Mouse (Mus musculus) heart, postnatal 14 days (tissue): ENCODE measurements at regions not wholly inside any gene's neighbourhood (a gene's known extent, or its start where the extent isn't known, plus 50 kb on each side); places are given as distances from the start of the nearest gene placed in this dataset.

ENCODE experiments used
- DNase-seq, 2 experiments: peaks; one replicate each; pipeline ENCODE4 v3.0.0; 2021 to 2022
- intact Hi-C: fragments of 180-260 bp; cut with DNase I; formaldehyde crosslinking; loops from one replicate; pipeline ENCODE4 v1.15.1; 2025

DNA sequence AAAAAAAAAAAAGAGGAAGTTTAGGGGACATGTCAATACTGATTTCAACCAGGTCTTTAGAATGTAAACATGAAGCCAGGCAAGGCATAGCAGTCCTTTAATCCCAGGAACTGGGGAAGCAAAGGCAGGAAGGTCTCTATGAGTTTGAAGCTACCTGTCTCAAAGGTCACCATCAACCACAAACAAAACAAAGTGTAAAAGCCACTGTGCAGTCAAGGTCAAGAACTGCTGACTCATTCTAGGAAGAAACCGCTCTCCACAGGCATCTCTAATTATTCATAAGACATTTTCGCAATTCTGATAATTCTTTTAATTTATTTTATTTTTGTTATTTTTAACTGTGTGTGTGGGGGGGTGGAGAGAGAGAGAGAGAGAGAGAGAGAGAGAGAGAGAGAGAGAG is 364.0 kb downstream of the Cntnap4 start:
- intact Hi-C loops = no loop called here
- DNase-seq = no peak

DNA sequence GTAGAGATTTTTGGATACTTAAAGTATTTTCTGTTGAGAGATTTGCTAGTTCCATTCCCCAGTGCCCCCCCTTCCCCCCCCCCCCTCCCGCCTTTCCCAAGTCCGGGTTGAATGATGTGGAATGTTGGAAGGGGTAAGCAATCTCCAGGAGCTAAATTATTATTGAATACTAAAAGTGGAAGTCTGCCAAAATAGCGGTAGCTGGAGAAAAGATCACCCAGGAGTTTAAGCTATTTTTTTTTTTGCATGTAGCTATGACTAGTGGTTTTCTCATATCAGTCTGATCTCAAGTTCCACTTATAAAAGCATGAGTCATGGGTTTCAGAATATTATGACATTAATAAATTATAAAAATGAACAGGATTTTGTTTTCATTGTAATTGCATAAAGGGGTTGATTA is 365.6 kb downstream of the Cntnap4 start:
- DNase-seq = no peak
- intact Hi-C loops = no loop called here

- intact Hi-C loops = no loop called here
- peak; percentile 9 to 23 for DNase-seq
Observed at GRCm38 (mm10) chr8:112935897-112936719, 366.3 kb downstream of the Cntnap4 start.

- peak; percentile 50 to 68 for DNase-seq
- intact Hi-C loops = no loop called here
Observed at GRCm38 (mm10) chr8:112972418-112972817, 402.6 kb downstream of the Cntnap4 start.

DNA sequence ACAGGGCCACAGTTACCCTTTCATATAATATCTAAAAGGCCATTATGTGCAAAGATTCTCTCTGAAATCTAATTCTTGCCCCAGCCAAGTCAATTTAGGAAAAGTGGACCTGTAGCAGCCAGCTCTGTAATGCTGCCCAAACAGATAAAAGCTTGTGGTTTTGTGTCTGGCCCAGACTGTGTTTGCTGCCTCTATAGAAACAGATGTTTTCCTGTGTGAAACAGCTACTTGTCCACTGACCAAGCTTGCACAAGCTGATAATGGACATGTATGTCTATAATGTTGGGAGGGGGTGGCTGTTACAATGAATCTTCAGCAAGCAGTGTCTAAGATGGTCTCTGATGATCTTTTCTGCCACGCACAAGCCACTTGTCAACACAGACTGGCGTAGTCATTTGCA is 405.9 kb downstream of the Cntnap4 start:
- intact Hi-C loops = loop anchor here (5.0 kb wide), 1 partner anchor 928 kb away; no protein-coding TSS in a partner anchor
- no peak for DNase-seq

GRCm38 (mm10) chr8:112976312-112976711 is 406.5 kb downstream of the Cntnap4 start:
- no peak for DNase-seq
- intact Hi-C loops = loop anchor here (5.0 kb wide), 1 partner anchor 929 kb away; no protein-coding TSS in a partner anchor

DNA sequence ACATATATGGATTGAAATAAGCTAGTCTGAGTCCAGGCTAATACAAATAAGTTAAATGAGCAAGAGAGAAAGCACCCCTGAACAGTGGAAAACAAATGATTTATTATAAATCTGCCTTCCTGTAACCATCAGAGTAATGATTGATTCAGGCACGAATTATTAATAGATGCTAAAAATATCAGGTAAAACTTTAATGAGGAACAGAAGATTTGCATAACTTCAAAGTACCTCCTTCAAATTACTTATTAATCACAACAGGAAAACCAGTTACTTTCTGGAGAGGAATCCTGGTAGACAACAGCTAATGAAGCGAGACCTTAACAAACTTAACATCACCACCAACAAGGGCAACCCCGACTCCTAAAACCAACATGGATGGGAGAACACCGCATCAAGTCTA is 423.9 kb downstream of the Cntnap4 start:
- intact Hi-C loops = no loop called here
- DNase-seq = no peak

GRCm38 (mm10) chr8:113007356-113007755 is 437.5 kb downstream of the Cntnap4 start:
- peak in 1 of 2 experiments; percentile 1 for DNase-seq
- intact Hi-C loops = no loop called here

DNA sequence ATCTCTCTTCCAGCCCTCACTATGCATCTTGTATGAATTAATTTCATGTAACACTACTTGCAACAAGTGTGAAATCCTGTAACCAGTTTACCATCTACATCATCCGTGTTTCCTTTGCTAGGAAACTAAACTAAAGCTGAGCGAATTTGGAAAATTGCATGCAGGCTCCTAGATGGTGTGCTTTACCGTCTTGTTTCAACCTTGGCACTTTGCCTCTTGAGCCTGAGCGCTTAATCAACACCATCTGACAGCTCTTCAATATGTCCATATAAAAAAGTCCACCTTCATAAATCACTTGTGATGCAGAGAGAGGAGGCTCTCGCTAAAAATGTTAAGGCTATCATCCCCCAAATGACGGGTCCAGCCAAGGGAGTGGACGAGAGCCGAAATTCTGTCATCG is 459.0 kb downstream of the Cntnap4 start:
- intact Hi-C loops = no loop called here
- no peak for DNase-seq

DNA sequence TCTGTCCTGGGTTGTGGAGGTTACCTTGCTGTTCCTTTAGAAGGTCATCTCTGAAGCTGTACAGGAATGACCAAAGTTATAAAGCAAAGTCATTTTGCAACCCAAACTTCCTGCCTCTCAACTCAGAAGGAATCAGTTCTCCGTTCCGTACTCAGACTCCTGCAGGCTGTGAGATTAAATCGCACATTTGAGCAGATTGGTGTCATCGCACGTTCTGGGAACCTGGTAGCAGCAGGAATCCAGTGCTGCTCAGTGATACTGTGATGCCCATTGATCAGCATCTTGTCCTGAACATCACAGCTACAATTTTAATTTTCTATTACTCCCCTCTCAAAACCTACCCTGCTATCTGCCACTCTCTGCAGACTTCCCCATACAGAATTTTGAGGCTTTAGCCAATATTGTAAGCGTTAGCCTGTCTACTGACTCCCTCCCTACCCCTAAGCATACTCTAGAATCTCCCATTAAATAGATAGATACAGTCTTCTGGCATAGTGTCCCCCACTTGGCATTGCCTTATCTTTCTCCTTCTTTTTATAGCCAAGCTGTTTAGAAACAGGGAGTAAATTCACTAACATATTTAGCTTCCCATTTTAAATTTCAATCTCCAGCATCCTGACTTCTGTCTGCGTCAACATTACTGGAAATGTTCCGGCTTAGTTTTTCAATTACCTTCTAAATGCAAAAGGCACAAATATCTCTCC is 482.1 kb downstream of the Cntnap4 start:
- intact Hi-C loops = no loop called here
- DNase-seq = no peak

DNA sequence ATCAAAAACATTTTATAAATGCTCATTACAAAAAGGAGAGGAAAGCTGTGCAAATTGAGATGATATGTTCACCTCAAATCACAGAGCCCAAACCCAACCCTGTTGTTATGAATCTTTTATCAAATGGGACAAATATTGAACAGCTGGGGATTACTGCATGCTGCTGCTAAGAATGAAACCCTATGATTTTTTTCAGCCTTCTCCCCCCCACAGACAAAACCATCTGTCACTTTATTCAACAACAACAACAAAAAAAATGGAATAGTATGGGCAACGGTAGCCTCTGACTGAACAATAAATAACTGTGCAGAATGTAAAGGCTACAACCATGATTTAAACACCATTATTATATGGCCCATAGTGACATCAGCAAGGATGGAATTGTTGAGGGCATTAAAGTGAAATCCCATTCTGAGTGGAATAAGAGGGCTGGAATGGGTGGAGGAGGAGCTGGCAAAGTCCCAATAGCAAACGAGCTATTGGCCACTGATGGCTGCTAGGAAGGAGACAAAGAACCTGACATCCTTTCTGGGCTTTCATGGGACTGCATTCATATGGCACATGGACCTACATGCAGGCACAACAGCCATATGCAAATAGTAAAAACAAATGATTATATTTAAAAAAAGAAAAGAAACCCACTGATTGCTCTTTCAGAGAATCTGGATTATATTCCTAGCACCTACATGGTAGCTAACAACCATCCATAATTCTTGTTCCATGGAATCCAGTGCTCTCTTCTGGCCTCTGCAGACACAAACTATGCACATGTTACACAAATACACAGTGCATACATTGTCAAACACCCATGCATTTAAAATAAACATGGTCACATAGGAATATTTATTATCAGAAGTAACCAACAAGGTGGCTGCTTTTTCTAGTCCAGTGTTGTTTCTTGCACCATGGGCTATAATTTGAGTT is 495.7 kb downstream of the Cntnap4 start:
- intact Hi-C loops = no loop called here
- DNase-seq = no peak

DNA sequence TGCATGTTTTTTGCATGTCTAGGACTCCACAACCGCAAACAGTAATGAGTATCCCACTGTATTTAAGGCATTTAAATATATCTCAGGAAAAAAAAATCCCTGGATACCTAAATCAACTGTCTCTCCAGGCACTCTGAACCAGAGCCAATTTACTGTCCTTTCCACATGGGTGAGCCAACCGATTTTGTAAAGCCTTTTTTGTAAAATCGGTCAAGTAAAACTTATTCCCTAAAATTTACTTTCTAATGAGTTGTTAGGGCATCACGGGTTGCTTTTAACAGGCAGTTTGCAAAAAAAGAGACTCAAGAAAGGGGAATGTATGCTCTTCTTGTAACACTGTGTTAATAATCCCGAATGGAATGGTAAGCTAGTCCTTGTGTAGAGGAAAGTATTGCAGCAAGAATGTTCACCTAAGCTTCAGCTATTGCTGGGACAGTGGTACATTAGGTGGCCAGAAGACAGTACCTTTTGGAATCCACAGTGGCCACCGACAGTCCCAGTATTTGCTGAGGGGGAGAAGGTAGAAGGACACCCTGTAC is 496.4 kb downstream of the Cntnap4 start:
- DNase-seq = no peak
- intact Hi-C loops = no loop called here

- intact Hi-C loops = no loop called here
- no peak for DNase-seq
Observed at GRCm38 (mm10) chr8:113083976-113084375, 514.1 kb downstream of the Cntnap4 start.

DNA sequence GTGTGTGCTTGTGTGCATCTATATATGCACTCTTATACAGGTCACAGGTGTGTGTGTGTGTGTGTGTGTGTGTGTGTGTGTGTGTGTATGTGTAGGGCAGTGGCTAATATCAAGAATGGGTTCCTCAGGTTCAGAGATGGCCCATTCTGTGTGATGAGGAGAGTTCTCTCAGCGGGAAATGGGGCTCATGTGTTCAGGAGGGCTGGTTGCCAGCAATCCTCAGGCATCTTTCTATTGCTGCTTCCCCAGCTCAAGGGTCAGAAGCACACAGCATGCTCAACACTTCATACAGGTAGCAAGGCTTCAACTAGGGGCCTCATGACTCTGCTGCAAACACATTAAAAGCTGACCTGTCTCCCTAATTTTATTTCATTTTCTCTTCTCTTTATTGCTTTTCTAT is 517.7 kb downstream of the Cntnap4 start:
- intact Hi-C loops = no loop called here
- DNase-seq = no peak

DNA sequence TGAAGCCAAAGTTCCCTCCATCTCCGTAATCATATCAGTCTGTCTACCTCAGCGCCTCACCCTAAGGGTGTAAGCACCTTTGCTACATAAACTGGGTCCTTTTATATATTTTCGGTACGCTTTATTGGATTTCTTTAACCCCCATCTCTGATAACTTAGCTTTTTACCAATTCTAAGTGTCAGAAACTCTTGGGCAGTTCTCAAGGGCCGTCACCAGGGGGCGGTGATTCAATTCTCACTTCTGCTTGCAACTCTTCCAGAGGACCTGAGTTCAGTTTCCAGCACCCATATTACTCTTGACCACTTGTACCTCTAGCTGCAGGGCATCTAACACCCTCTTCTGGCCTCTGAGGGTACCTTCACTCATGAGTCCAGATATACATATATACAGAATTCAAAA is 523.7 kb upstream of the Mon1b start:
- intact Hi-C loops = loop anchor here (5.0 kb wide), 1 partner anchor 521 kb away; no protein-coding TSS in a partner anchor
- no peak for DNase-seq

- DNase-seq = no peak
- intact Hi-C loops = loop anchor here (5.0 kb wide), 1 partner anchor 518 kb away; no protein-coding TSS in a partner anchor
Observed at GRCm38 (mm10) chr8:113114165-113114700, 521.2 kb upstream of the Mon1b start.

DNA sequence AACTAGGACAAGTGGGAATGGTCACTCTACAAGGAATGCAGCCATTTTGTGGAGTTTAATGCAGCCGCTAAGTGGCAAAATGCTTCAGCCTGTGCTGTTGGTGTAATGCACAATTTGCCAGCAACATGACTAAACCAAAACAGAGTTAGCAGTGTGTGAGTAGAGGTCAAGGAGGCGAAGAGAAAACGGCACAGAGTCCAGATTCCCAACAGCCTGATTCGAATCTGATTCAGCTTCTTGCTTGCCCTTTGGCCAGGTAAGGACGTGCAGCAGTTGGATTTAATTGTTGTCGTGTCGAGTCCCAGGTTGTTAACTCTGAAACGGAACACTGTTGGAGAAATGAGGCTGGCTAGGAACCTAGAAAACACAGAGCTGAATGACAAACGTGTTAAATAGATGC is 518.1 kb upstream of the Mon1b start:
- intact Hi-C loops = no loop called here
- no peak for DNase-seq

GRCm38 (mm10) chr8:113125586-113125985 is 509.8 kb upstream of the Mon1b start:
- intact Hi-C loops = no loop called here
- no peak for DNase-seq

- no peak for DNase-seq
- intact Hi-C loops = no loop called here
Observed at GRCm38 (mm10) chr8:113137361-113137760, 498.0 kb upstream of the Mon1b start.

- intact Hi-C loops = no loop called here
- DNase-seq = no peak
Observed at GRCm38 (mm10) chr8:113140021-113140420, 495.4 kb upstream of the Mon1b start.
